Mouse (Mus musculus): ENCODE results near the gene Pex26. TPM values are rescaled to one million over a fixed set of nuclear protein-coding genes. Genes with fewer than 3 reads are reported as not detected.

Pex26 gene
- 1.6 TPM for polyA plus RNA-seq (2014; fragmentation: Illumina TruSeq; extraction: RNeasy Lipid Tissue Mini Kit (QIAGEN cat#74804); ENCODE audit: low read depth, low replicate concordance)

DNA sequence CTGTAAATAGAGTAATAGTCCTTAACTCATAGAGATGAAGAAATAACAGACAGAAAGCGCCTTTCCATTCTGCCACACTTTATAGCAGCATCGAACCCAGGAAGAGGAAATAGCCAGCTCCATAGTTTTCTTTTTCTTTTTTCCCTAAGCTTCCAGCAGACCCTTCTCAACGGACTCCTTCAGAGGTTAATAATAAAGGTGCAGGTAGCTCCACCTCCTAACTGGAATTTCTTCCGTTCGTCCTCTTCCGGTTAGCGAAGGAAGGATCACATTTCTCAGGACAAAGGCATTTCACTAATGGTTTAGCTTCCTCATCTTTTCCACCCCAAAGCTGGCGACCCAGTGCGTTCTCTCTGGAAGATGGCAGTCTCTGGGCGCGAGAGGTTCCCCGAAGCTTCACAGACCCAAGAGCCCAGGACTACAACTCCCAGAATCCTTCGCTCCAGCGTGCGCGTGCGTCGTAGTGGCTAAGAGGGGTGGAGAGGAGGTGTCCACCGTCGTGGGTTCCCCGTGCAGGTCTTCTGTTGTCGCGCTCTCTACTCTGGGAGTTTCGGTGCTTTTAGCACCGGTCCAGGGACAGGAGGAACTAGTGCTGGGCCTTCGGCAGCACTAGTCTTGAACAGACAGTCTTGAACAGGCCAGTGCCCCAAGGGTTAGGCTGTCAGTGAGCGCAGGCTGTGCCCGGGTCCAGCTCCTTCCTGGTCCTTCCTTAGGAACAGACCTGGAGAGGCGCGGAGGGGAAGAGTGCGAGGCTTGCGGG is at the start of gene Pex26:
Gene Pex26 (plus strand): TSS at position 254 of the 760 bp plus-strand sequence.

DNA sequence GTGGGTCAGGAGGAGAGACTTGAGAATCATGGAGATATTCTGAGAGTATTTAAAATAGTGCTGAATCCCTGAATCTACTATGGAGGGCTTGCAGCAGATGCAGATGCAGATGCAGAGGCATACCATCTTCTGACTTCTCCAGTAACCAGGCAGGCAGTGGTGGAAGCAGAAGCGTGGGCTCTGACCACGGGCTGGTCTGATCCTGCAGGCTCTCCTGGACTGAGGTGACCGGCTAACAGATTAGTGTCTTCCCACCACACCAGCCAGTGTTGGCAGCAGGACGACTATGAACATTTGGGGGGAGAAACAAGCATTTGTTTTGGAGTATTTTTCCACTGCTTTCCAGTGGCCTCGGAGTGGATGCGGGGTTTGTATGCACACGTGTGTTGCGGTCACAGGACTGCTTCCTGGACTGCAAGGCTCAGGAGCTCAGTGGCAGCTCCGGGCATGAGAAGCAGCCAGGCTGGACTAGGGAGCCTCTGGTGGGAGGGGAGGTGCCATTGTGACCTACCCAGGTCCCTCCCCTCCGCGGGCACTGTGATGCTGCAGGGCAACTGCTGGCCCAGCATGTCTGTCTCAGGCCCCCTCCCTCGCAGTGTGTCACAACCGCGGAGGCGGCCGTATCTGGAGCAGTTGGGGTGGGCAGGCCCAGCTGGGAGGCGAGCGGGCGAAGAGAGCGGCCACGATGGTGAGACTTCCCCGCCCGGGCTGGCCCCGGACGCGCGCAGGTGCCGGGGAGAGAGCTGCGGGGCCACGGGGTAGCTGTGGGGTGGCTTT is 26.9 kb downstream of the Pex26 start, which contains the start of gene Tuba8:
Gene Tuba8 (plus strand): TSS at position 548 of the 777 bp plus-strand sequence.

DNA sequence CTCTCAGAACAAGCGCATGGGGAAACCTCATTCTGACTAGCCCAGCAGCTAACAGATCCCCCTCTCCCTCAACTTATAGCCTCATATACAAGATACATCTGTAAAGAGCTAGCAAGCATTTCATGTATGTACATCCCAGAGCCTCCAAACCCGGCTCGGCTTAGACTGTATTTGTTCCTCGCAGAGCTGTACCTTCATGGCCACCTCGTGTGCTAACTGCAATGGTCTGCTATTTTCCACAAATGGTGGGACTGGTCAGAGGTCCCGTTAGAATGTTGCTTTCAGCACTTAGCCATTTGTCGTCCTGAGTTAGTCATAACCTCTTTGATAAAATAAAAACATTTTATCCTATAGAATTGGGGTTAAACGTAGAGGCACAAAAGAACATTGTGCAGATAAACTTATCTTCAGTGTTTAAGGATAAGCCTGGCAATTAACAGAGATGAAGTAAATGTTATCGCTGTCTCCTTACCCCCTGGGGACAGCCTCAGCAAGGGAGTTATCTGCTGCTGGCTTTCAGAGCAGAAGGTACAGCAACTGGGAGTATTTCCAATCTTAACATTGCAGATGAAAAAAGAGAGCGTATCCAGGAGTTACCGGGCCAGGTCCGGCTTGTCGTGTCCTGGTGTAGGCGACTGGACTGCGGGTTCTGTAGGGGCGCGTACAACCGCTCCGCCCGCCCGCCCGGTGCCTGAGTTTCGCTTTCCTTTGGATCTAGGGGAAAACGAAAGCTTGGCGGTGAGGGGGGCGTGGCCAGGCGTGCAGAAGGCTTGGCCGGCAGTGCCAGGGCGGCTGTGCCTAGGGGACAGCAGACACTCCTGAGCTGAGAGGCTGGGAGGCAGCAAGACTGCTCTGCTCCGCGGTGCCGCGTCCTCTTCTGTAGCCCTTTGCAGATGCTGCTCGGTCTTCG is 61.9 kb downstream of the Pex26 start, which contains the start of gene Usp18:
Gene Usp18 (plus strand): TSS at position 780 of the 910 bp plus-strand sequence.

Other genes starting within 250 kb of the Pex26 start
- 66.9 TPM for gene Mical3, start 52.7 kb upstream of the Pex26 start, polyA plus RNA-seq (2014; fragmentation: Illumina TruSeq; extraction: RNeasy Lipid Tissue Mini Kit (QIAGEN cat#74804); ENCODE audit: low read depth, low replicate concordance)
- 13.2 TPM for gene Tuba8, start 27.0 kb downstream of the Pex26 start, polyA plus RNA-seq (2014; fragmentation: Illumina TruSeq; extraction: RNeasy Lipid Tissue Mini Kit (QIAGEN cat#74804); ENCODE audit: low read depth, low replicate concordance)
- 0.76 TPM for gene Usp18, start 62.2 kb downstream of the Pex26 start, polyA plus RNA-seq (2014; fragmentation: Illumina TruSeq; extraction: RNeasy Lipid Tissue Mini Kit (QIAGEN cat#74804); ENCODE audit: low read depth, low replicate concordance)
- not detected for gene Slc6a13, start 116.6 kb downstream of the Pex26 start, polyA plus RNA-seq (2014; fragmentation: Illumina TruSeq; extraction: RNeasy Lipid Tissue Mini Kit (QIAGEN cat#74804); ENCODE audit: low read depth, low replicate concordance)
- gene Slc6a12, start 159.4 kb downstream of the Pex26 start, polyA plus RNA-seq (2014; fragmentation: Illumina TruSeq; extraction: RNeasy Lipid Tissue Mini Kit (QIAGEN cat#74804); ENCODE audit: low read depth, low replicate concordance) = 0.34 TPM

Measured in testis, adult 10 weeks (tissue).